Comparison of ENCODE assay signal across 12 mouse cellular contexts in the genomic region with DNA sequence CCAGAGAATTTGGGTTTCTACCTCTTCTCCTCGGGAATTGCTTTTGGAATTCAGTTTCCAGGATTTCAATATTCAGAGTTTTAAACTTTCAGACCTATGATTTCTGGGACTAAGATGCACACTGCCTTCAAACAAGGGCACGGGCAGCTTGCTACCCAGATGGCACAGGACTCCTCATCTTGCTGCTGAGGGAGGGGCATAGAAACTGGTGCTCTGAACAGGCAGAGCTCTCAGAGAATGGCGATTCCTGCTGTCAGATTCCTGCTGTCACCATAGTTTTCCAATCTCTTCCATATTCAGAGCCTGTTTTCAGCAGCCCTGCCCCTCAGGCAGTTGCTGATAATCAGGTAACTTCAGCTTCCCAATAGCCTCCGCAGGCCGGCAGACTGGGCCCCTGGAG.
"Had no signal": no experiment of that assay in that cellular context is flagged by ENCODE, and none has a peak within 500 bp of the region (broad histone marks: within the 10 kb centered on the region; RNA-seq: fewer than 3 reads in every experiment).

No protein-coding gene starts in this region.

- DNase-seq: kidney, adult 18-20 months; kidney, postnatal 10 days; lung, embryonic 14.5 days; lung, postnatal 10 days; lung, postnatal 4 days; right cerebral cortex, adult 18-20 months had no signal

- H3K27me3 ChIP-seq: intestine, embryonic 15.5 days; limb, embryonic 15.5 days; liver, embryonic 12.5 days; megakaryocyte, embryonic 14.5 days; stomach, embryonic 15.5 days had no signal

- H3K4me2 ChIP-seq: intestine, embryonic 15.5 days; limb, embryonic 15.5 days; liver, embryonic 12.5 days; lung, embryonic 14.5 days; midbrain, embryonic 11.5 days; stomach, embryonic 15.5 days had no signal

- H3K9me3 ChIP-seq: intestine, embryonic 15.5 days; limb, embryonic 15.5 days; liver, embryonic 12.5 days; megakaryocyte, embryonic 14.5 days; stomach, embryonic 15.5 days had no signal

- H3K27ac ChIP-seq: intestine, embryonic 15.5 days; limb, embryonic 15.5 days; liver, embryonic 12.5 days; stomach, embryonic 15.5 days had no signal

- H3K4me1 ChIP-seq: intestine, embryonic 15.5 days; limb, embryonic 15.5 days; liver, embryonic 12.5 days; stomach, embryonic 15.5 days had no signal

- H3K4me3 ChIP-seq: intestine, embryonic 15.5 days; limb, embryonic 15.5 days; liver, embryonic 12.5 days; megakaryocyte, embryonic 14.5 days; stomach, embryonic 15.5 days had no signal

- H3K9ac ChIP-seq: intestine, embryonic 15.5 days; limb, embryonic 15.5 days; liver, embryonic 12.5 days; lung, embryonic 14.5 days; stomach, embryonic 15.5 days had no signal

- ATAC-seq: intestine, embryonic 15.5 days; liver, embryonic 12.5 days had no signal
